In the genomic region with DNA sequence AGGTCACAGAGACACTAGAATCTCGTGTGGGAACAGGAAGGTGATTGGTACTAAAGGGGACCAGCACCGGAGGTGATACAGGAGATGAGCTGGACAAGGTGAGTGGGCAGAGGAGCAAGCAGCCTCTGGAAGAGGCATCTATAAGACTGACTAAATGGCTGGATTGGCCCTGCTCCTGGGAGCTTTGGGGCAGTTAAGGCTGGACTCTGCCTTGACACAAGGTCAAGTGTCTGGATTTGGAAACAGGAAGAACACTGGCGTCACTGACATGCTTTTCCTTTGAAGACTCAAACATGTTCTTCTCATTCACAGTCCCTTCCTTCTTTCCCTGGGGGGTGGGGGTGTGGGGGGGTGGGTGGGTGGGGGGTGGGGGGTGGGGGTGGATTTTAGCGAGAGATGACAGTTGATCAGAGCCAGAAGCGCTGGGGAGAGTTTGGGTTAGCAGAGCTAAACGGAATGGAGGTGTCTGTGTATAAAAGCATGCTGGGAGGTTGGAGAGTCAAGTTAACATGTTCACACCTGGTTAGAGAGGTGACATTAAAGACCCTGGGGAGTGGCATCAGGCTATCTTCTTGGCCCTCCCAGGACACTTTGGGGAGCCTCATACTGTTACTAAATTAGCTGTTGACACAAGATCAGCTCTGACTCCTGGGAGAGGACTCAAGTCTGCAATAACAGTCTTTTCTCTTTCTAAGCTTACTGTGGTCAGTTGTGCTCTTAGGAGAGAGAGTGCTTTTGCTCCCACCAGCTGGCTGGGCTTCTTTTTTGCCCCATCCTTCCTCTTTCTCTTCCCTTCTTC, we compare ENCODE assay signal across 12 mouse cellular contexts. TPM values are rescaled to one million over a fixed set of nuclear protein-coding genes. Genes with fewer than 3 reads are reported as not detected.
DNase-seq lines count a peak whose midpoint lies in the region; ATAC-seq and TF ChIP-seq lines count a peak whose summit lies in the region.
"Had no signal": no experiment of that assay in that cellular context is flagged by ENCODE, and none has a peak within 500 bp of the region (broad histone marks: within the 10 kb centered on the region; RNA-seq: fewer than 3 reads in every experiment).

No protein-coding gene starts in this region.

- no peak for ATAC-seq in kidney, embryonic 14.5 days (ENCODE audit: low FRiP score, low TSS enrichment)
- ATAC-seq in embryonic facial prominence, embryonic 15.5 days (ENCODE audit: insufficient number of reproducible peaks, low FRiP score, low TSS enrichment, low read depth) = no peak
- no peak for ATAC-seq in kidney, embryonic 16.5 days (ENCODE audit: low FRiP score, low TSS enrichment)
- ATAC-seq: forebrain, embryonic 13.5 days had no signal

- H3K9ac ChIP-seq in kidney, embryonic 14.5 days (ENCODE audit: low read depth, low read length) = no peak overlapping the region
- H3K9ac ChIP-seq in embryonic facial prominence, embryonic 15.5 days = no peak overlapping the region
- 0 out of 2 replicates have a peak overlapping the region, but pooled peaks have one; percentile 26 for H3K9ac ChIP-seq in kidney, embryonic 16.5 days (replicated peaks; ENCODE audit: low read length)

- no peak overlapping the region for H3K4me2 ChIP-seq in kidney, embryonic 14.5 days (replicated peaks; ENCODE audit: low read depth, low read length)
- peak overlapping the region; percentile 66 for H3K4me2 ChIP-seq in embryonic facial prominence, embryonic 15.5 days (replicated peaks)
- peak overlapping the region; percentile 71 for H3K4me2 ChIP-seq in kidney, embryonic 16.5 days (replicated peaks; ENCODE audit: low read depth, low read length)

- peak overlapping the region; percentile 43 for H3K4me3 ChIP-seq in kidney, adult 2 months (ENCODE audit: insufficient read depth, low read depth, low read length)
- H3K4me3 ChIP-seq in kidney, embryonic 14.5 days (ENCODE audit: low read length) = no peak overlapping the region
- no peak overlapping the region for H3K4me3 ChIP-seq in embryonic facial prominence, embryonic 15.5 days (replicated peaks)
- H3K4me3 ChIP-seq in kidney, embryonic 16.5 days (ENCODE audit: low read length) = peak overlapping the region; percentile 56; the same call in 1 of the 2 replicates
- H3K4me3 ChIP-seq: forebrain, embryonic 13.5 days; megakaryocyte, embryonic 14.5 days had no signal

- H3K4me1 ChIP-seq in kidney, adult 2 months (ENCODE audit: control insufficient read depth, insufficient read depth, low read length) = peaks cover 7% of the 10 kb centered on the region; the same call in 1 of the 2 replicates
- 0 out of 2 replicates have a peak, but pooled peaks cover 3% of the 10 kb centered on the region for H3K4me1 ChIP-seq in kidney, embryonic 14.5 days (ENCODE audit: control insufficient read depth, insufficient read depth, low read length)
- H3K4me1 ChIP-seq in embryonic facial prominence, embryonic 15.5 days = peaks cover 13% of the 10 kb centered on the region
- peaks cover 13% of the 10 kb centered on the region for H3K4me1 ChIP-seq in kidney, embryonic 16.5 days (ENCODE audit: insufficient read depth, low read length)

- no peaks in the 10 kb centered on the region for H3K36me3 ChIP-seq in kidney, adult 2 months (ENCODE audit: control insufficient read depth, insufficient read depth, low read length)
- no peaks in the 10 kb centered on the region for H3K36me3 ChIP-seq in kidney, embryonic 14.5 days (ENCODE audit: control insufficient read depth, insufficient read depth, low read length)
- H3K36me3 ChIP-seq in embryonic facial prominence, embryonic 15.5 days = no peaks in the 10 kb centered on the region
- no peaks in the 10 kb centered on the region for H3K36me3 ChIP-seq in kidney, embryonic 16.5 days (ENCODE audit: insufficient read depth, low read length)
- H3K36me3 ChIP-seq: G1E had no signal

- peak; percentile 63 for DNase-seq in kidney, adult 2 months
- peak; percentile 51 for DNase-seq in lung, postnatal 25 days (ENCODE audit: low spot score)
- DNase-seq in testis, postnatal 14 days (ENCODE audit: low spot score) = no peak
- DNase-seq in cerebellum, postnatal 25 days = no peak
- DNase-seq in left cerebral cortex, postnatal 10 days (ENCODE audit: extremely low spot score in 1 of 2, low spot score in 2 of 2) = no peak
- DNase-seq: thymus, postnatal 25 days had no signal

- peak overlapping the region; percentile 86 for H3K27ac ChIP-seq in kidney, adult 2 months (ENCODE audit: insufficient read depth, low read depth, low read length)
- H3K27ac ChIP-seq in kidney, embryonic 14.5 days (ENCODE audit: low read depth, low read length) = no peak overlapping the region
- H3K27ac ChIP-seq in embryonic facial prominence, embryonic 15.5 days (replicated peaks) = no peak overlapping the region
- H3K27ac ChIP-seq in kidney, embryonic 16.5 days (ENCODE audit: low read length) = no peak overlapping the region; the same call in 1 of the 2 replicates

- TF ChIP-seq CTCF in kidney, adult 2 months (conservative IDR thresholded peaks at IDR 0.05; ENCODE audit: insufficient read depth, insufficient read length, low read depth, low read length) = no peak

- H3K9me3 ChIP-seq in kidney, embryonic 14.5 days (ENCODE audit: control insufficient read depth, low read length) = no peaks in the 10 kb centered on the region
- no peaks in the 10 kb centered on the region for H3K9me3 ChIP-seq in embryonic facial prominence, embryonic 15.5 days (replicated peaks)
- H3K9me3 ChIP-seq in kidney, embryonic 16.5 days (ENCODE audit: low read length) = no peaks in the 10 kb centered on the region
- H3K9me3 ChIP-seq: forebrain, embryonic 13.5 days; G1E; megakaryocyte, embryonic 14.5 days had no signal

- no peaks in the 10 kb centered on the region for H3K27me3 ChIP-seq in kidney, adult 2 months (replicated peaks; ENCODE audit: control insufficient read depth, insufficient read depth, low read length)
- H3K27me3 ChIP-seq in kidney, embryonic 14.5 days (ENCODE audit: control insufficient read depth, insufficient read depth, low read length) = no peaks in the 10 kb centered on the region
- H3K27me3 ChIP-seq in embryonic facial prominence, embryonic 15.5 days = no peaks in the 10 kb centered on the region
- H3K27me3 ChIP-seq in kidney, embryonic 16.5 days (ENCODE audit: insufficient read depth, low read length) = no peaks in the 10 kb centered on the region
- H3K27me3 ChIP-seq: forebrain, embryonic 13.5 days had no signal

- TF ChIP-seq POLR2A in kidney, adult 2 months (IDR thresholded peaks at IDR 0.05; ENCODE audit: low read depth, low read length) = no peak

- intact Hi-C loops in left cerebral cortex, postnatal 10 days (cut with DNase I) = no loop called here

- 41% methylated on average over 6 of the region's 6 CpGs for WGBS in kidney, adult 2 months
- WGBS in kidney, embryonic 14.5 days = 46% methylated on average over 6 of the region's 6 CpGs
- 42% methylated on average over 6 of the region's 6 CpGs for WGBS in embryonic facial prominence, embryonic 15.5 days
- WGBS in kidney, embryonic 16.5 days = 40% methylated on average over 6 of the region's 6 CpGs

RNA-seq across cellular contexts. Expression of gene G0s2, which starts 1.9 kb away (rescaled TPM):
- 175 and 201 TPM in 2 replicates for polyA plus RNA-seq in kidney, adult 2 months (2012; rRNA removed)
- polyA plus RNA-seq in kidney, embryonic 14.5 days (2014; fragmentation: Nextera tagmentation; extraction: Ambion mirVana) = 17.9 and 26.5 TPM in 2 replicates
- 29.5 and 30.8 TPM in 2 replicates for polyA plus RNA-seq in embryonic facial prominence, embryonic 15.5 days (2015; fragmentation: Nextera tagmentation; extraction: Ambion mirVana)
- polyA plus RNA-seq in kidney, embryonic 16.5 days (2015; fragmentation: Nextera tagmentation; extraction: Ambion mirVana) = 39.8 and 55.9 TPM in 2 replicates
- 1 to 10 TPM; 4.7 to 6.2 TPM for total RNA-seq in left cerebral cortex, postnatal 10 days (2021)
- total RNA-seq: G1E had no signal
- polyA plus RNA-seq: G1E had no signal

RNA-seq across cellular contexts. Expression of gene Hsd11b1, which starts 7.3 kb away (rescaled TPM):
- 125 and 136 TPM in 2 replicates for polyA plus RNA-seq in kidney, adult 2 months (2012; rRNA removed)
- 0.46 and 1.6 TPM in 2 replicates for polyA plus RNA-seq in kidney, embryonic 14.5 days (2014; fragmentation: Nextera tagmentation; extraction: Ambion mirVana)
- polyA plus RNA-seq in embryonic facial prominence, embryonic 15.5 days (2015; fragmentation: Nextera tagmentation; extraction: Ambion mirVana) = 6.8 and 6.9 TPM in 2 replicates
- 2.6 and 4.6 TPM in 2 replicates for polyA plus RNA-seq in kidney, embryonic 16.5 days (2015; fragmentation: Nextera tagmentation; extraction: Ambion mirVana)
- total RNA-seq in left cerebral cortex, postnatal 10 days (2021) = 10 to 100 TPM; 15.6 to 16.5 TPM
- polyA plus RNA-seq: G1E had no signal

Comparison
In these comparisons a context has a peak if more than half of its experiments do, and no peak if none do; other contexts are left out.
1. H3K4me3 ChIP-seq: peak in kidney, adult 2 months (single experiment) and kidney, embryonic 16.5 days (single experiment); none in kidney, embryonic 14.5 days (single experiment) and embryonic facial prominence, embryonic 15.5 days (single experiment).
2. RNA of gene Hsd11b1, which starts 7.3 kb away (polyA plus RNA-seq): 125 to 136 TPM in kidney, adult 2 months; 6.8 to 6.9 TPM in embryonic facial prominence, embryonic 15.5 days, 2.6 to 4.6 TPM in kidney, embryonic 16.5 days and 0.46 to 1.6 TPM in kidney, embryonic 14.5 days; every median in the first group is over 10 times any median in the second.
3. DNase-seq: peak in kidney, adult 2 months (single experiment) and lung, postnatal 25 days (single experiment); none in testis, postnatal 14 days (single experiment), cerebellum, postnatal 25 days (0 of 2) and left cerebral cortex, postnatal 10 days (0 of 2).